Mouse (Mus musculus) ES-E14 (cell line): Measurements from ENCODE around the gene Cryga.

Experiments used
- CHD2 ChIP-seq: IDR thresholded peaks from 2 replicates; pipeline ENCODE4 v1.6.1; 2014; ENCODE audit warnings: mild to moderate bottlenecking, low read depth, low read length, inconsistent platforms
- HCFC1 ChIP-seq: IDR thresholded peaks from 2 replicates; pipeline ENCODE4 v1.6.1; 2012; ENCODE audit warnings: low read length, inconsistent platforms, borderline replicate concordance; ENCODE audit not compliant: insufficient read depth
- ZNF384 ChIP-seq: IDR thresholded peaks from 2 replicates; pipeline ENCODE4 v1.6.1; 2012; ENCODE audit warnings: low read depth, low read length, inconsistent platforms

GRCm38 (mm10) chr1:65118150-65118913 lies 15.2 kb upstream of the Cryga start:
- TF ChIP-seq ZNF384 (no peak), HCFC1 (no peak), CHD2 (no peak)
